Mouse (Mus musculus) C2C12 (cell line): ENCODE measurements at regions not wholly inside any gene's neighbourhood (a gene's known extent, or its start where the extent isn't known, plus 50 kb on each side); places are given as distances from the start of the nearest gene placed in this dataset.

ENCODE experiments used
- H3K27me3 ChIP-seq: one replicate; pipeline ENCODE4 v1.6.1; 2011; ENCODE audit not compliant: control insufficient read depth, insufficient read depth, insufficient read length
- H3K36me3 ChIP-seq: one replicate; pipeline ENCODE4 v1.6.1; 2011; ENCODE audit not compliant: control insufficient read depth, insufficient read depth
- H3K4me3 ChIP-seq: one replicate; pipeline ENCODE4 v1.5.1; 2011; ENCODE audit warnings: mild to moderate bottlenecking, control low read depth; ENCODE audit not compliant: poor library complexity, insufficient read depth, severe bottlenecking
- H3K79me2 ChIP-seq: one replicate; pipeline ENCODE4 v1.6.1; 2011; ENCODE audit not compliant: control insufficient read depth, insufficient read depth
- H3K79me3 ChIP-seq: one replicate; pipeline ENCODE4 v1.6.1; 2011; ENCODE audit warnings: low read depth, control low read depth
- H3ac ChIP-seq: one replicate; pipeline ENCODE3; 2011; ENCODE audit warnings: low read depth; ENCODE audit not compliant: control insufficient read depth, insufficient read length
- CEBPB ChIP-seq: IDR thresholded peaks from one replicate; pipeline ENCODE4 v1.6.1; 2011; ENCODE audit warnings: low read depth, mild to moderate bottlenecking, control low read depth, moderate library complexity
- CTCF ChIP-seq: IDR thresholded peaks from one replicate; pipeline ENCODE4 v1.5.1; 2011; ENCODE audit not compliant: control insufficient read depth, insufficient read depth, insufficient read length
- FOSL1 ChIP-seq: IDR thresholded peaks from one replicate; pipeline ENCODE4 v1.8.0; 2011; ENCODE audit warnings: mild to moderate bottlenecking, low read length; ENCODE audit not compliant: poor library complexity, insufficient read depth, severe bottlenecking
- MAX ChIP-seq: IDR thresholded peaks from one replicate; pipeline ENCODE4 v1.6.1; 2011; ENCODE audit warnings: mild to moderate bottlenecking, control low read depth
- MYOD1 ChIP-seq: IDR thresholded peaks from one replicate; pipeline ENCODE4 v1.6.1; 2011; ENCODE audit warnings: low read depth; ENCODE audit not compliant: control insufficient read depth, insufficient read length
- MYOG ChIP-seq: IDR thresholded peaks from one replicate; pipeline ENCODE4 v1.6.1; 2011; ENCODE audit not compliant: control insufficient read depth, insufficient read length; ENCODE audit errors: extremely low read depth
- USF1 ChIP-seq: IDR thresholded peaks from one replicate; pipeline ENCODE4 v1.6.1; 2011; ENCODE audit warnings: low read depth, mild to moderate bottlenecking, control low read depth, moderate library complexity

- H3K27me3 ChIP-seq, result no peaks in the 10 kb centered on the region
- H3K4me3 ChIP-seq, result no peak overlapping the region
- no peaks in the 10 kb centered on the region for H3K79me3 ChIP-seq
- TF ChIP-seq MYOD1 (no peak), MYOG (no peak), CTCF (no peak), CEBPB (no peak), FOSL1 (no peak), USF1 (no peak), MAX (no peak)
- H3K79me2 ChIP-seq, result no peaks in the 10 kb centered on the region
- no peak overlapping the region for H3ac ChIP-seq
- H3K36me3 ChIP-seq, result no peaks in the 10 kb centered on the region
Measured at GRCm38 (mm10) chr10:107214741-107215230, 56.7 kb upstream of the Lin7a start.

GRCm38 (mm10) chr10:107215611-107216520 lies 55.6 kb upstream of the Lin7a start:
- H3K27me3 ChIP-seq, result no peaks in the 10 kb centered on the region
- no peaks in the 10 kb centered on the region for H3K36me3 ChIP-seq
- no peaks in the 10 kb centered on the region for H3K79me2 ChIP-seq
- no peak overlapping the region for H3ac ChIP-seq
- no peak overlapping the region for H3K4me3 ChIP-seq
- H3K79me3 ChIP-seq, result no peaks in the 10 kb centered on the region
- TF ChIP-seq MYOG (no peak), CEBPB (no peak), FOSL1 (no peak), MAX (no peak), USF1 (no peak), MYOD1 (no peak)

GRCm38 (mm10) chr10:107216756-107217155 lies 54.7 kb upstream of the Lin7a start:
- no peaks in the 10 kb centered on the region for H3K36me3 ChIP-seq
- H3K4me3 ChIP-seq, result no peak overlapping the region
- TF ChIP-seq CTCF (no peak), MAX (no peak), CEBPB (no peak), FOSL1 (no peak), USF1 (no peak)
- no peaks in the 10 kb centered on the region for H3K79me3 ChIP-seq
- no peaks in the 10 kb centered on the region for H3K27me3 ChIP-seq
- H3K79me2 ChIP-seq, result no peaks in the 10 kb centered on the region
- no peak overlapping the region for H3ac ChIP-seq

GRCm38 (mm10) chr10:107217376-107218235 lies 53.9 kb upstream of the Lin7a start:
- Histone ChIP-seq H3K27me3 (no peaks in the 10 kb centered on the region), H3K4me3 (no peak overlapping the region), H3K79me2 (no peaks in the 10 kb centered on the region), H3ac (no peak overlapping the region), H3K79me3 (no peaks in the 10 kb centered on the region), H3K36me3 (no peaks in the 10 kb centered on the region)
- TF ChIP-seq CEBPB (no peak), FOSL1 (no peak), MAX (no peak), CTCF (no peak), MYOG (no peak), USF1 (no peak), MYOD1 (no peak)

GRCm38 (mm10) chr10:107218861-107219430 lies 52.5 kb upstream of the Lin7a start:
- no peaks in the 10 kb centered on the region for H3K27me3 ChIP-seq
- H3ac ChIP-seq, result no peak overlapping the region
- H3K4me3 ChIP-seq, result no peak overlapping the region
- H3K36me3 ChIP-seq, result no peaks in the 10 kb centered on the region
- no peaks in the 10 kb centered on the region for H3K79me3 ChIP-seq
- no peak for TF ChIP-seq MAX
- no peaks in the 10 kb centered on the region for H3K79me2 ChIP-seq
